Mouse (Mus musculus) heart, embryonic 16.5 days (tissue): Measurements from ENCODE around the gene Cd46. TPM values are rescaled to one million over a fixed set of nuclear protein-coding genes. Genes with fewer than 3 reads are reported as not detected.

Experiments
- ATAC-seq: fragments of 200-750 bp; cut with Nextera tagmentation; replicated peaks from 2 replicates; pipeline ENCODE4 v1.8.0; 2017; ENCODE audit warnings: moderate number of reproducible peaks; ENCODE audit not compliant: insufficient read depth, low FRiP score; ENCODE audit errors: extremely low read depth
- H3K27ac ChIP-seq: fragments of 300-500 bp; sonication (generic); 2 replicates; pipeline ENCODE4 v1.5.1; 2014; ENCODE audit warnings: mild to moderate bottlenecking, low read length, control low read depth, moderate library complexity
- H3K27me3 ChIP-seq: fragments of 300-500 bp; sonication (generic); 2 replicates; pipeline ENCODE4 v1.6.1; 2014; ENCODE audit warnings: low read length, mixed read lengths; ENCODE audit not compliant: control insufficient read depth, insufficient read depth
- H3K36me3 ChIP-seq: fragments of 300-500 bp; sonication (generic); 2 replicates; pipeline ENCODE4 v1.6.1; 2014; ENCODE audit not compliant: control insufficient read depth, insufficient read depth
- H3K4me1 ChIP-seq: fragments of 300-500 bp; sonication (generic); 2 replicates; pipeline ENCODE4 v1.6.1; 2014; ENCODE audit warnings: low read length, mixed read lengths; ENCODE audit not compliant: control insufficient read depth, insufficient read depth
- H3K4me2 ChIP-seq: fragments of 300-500 bp; sonication (generic); 2 replicates; pipeline ENCODE4 v1.6.1; 2014; ENCODE audit warnings: low read depth, mild to moderate bottlenecking, control low read depth, low read length
- H3K4me3 ChIP-seq: fragments of 300-500 bp; sonication (generic); 2 replicates; pipeline ENCODE4 v1.5.1; 2014; ENCODE audit warnings: mild to moderate bottlenecking, control low read depth, low read length
- H3K9ac ChIP-seq: fragments of 300-500 bp; sonication (generic); 2 replicates; pipeline ENCODE4 v1.6.1; 2014; ENCODE audit warnings: low read length, control low read depth
- H3K9me3 ChIP-seq: fragments of 300-500 bp; sonication (generic); replicated peaks from 2 replicates; pipeline ENCODE4 v1.6.1; 2016; ENCODE audit warnings: low read length; ENCODE audit not compliant: control insufficient read depth
- WGBS: fragments of 180-500 bp; shearing (Covaris S2); extraction: QIAGEN DNeasy Blood & Tissue Kit; methylation state at CpG from one replicate; pipeline ENCODE4 v1.1.7; 2014; 5-methylcytosine and 5-hydroxymethylcytosine counted together
- microRNA counts: library from miRNA; unstranded; fragments of <30 nt; microRNA quantifications from one replicate; lab custom pipeline; 2016
- microRNA-seq: library from miRNA; unstranded; fragments of <30 nt; microRNA quantifications from one replicate; pipeline ENCODE4, GENCODE M21; 2017
- polyA plus RNA-seq: library from polyadenylated mRNA; unstranded; fragments of >200 nt; fragmentation: Nextera tagmentation; extraction: Ambion mirVana; gene quantifications from 2 replicates; pipeline ENCODE4 v1.2.1, GENCODE M21; 2015

Cd46 gene
- polyA plus RNA-seq, 1 experiment from 2014 or later: 1.0 TPM

GRCm38 (mm10) chr1:194992589-194993317 lies 99.3 kb downstream of the Cd46 start:
- H3K4me2 ChIP-seq: no peak overlapping the region
- no peaks in the 10 kb centered on the region for H3K27me3 ChIP-seq
- peaks cover 7% of the 10 kb centered on the region for H3K4me1 ChIP-seq
- ATAC-seq: no peak
- H3K9me3 ChIP-seq: no peaks in the 10 kb centered on the region
- H3K27ac ChIP-seq: no peak overlapping the region
- H3K36me3 ChIP-seq: no peaks in the 10 kb centered on the region
- no peak overlapping the region for H3K4me3 ChIP-seq
- 38% methylated on average over 5 of the region's 5 CpGs for WGBS
- H3K9ac ChIP-seq: no peak overlapping the region

DNA sequence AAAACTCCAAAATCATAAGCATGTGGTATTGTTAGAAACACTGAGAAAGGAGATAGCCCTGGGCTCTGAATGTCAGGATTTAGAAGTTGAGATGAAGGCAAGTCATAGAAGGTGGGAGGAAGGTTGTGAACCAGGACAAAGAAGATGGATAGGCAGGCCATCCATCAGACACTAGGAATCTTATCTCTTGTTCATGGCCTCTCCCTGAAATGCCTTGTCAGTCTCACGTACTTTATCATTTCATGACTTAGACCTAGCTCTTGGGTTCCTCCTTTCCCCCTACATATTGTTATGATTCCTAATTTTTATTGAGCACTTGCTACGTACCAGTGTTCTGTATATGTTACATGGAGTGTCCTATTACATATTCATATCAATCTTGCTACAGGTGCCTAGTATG lies 100.4 kb downstream of the Cd46 start:
- H3K4me2 ChIP-seq: no peak overlapping the region
- H3K9me3 ChIP-seq: no peaks in the 10 kb centered on the region
- H3K27ac ChIP-seq: no peak overlapping the region
- ATAC-seq: no peak
- WGBS: 70% methylated on average over 2 of the region's 2 CpGs
- no peak overlapping the region for H3K4me3 ChIP-seq
- H3K9ac ChIP-seq: no peak overlapping the region
- no peaks in the 10 kb centered on the region for H3K27me3 ChIP-seq
- no peaks in the 10 kb centered on the region for H3K36me3 ChIP-seq
- peaks cover 7% of the 10 kb centered on the region for H3K4me1 ChIP-seq

DNA sequence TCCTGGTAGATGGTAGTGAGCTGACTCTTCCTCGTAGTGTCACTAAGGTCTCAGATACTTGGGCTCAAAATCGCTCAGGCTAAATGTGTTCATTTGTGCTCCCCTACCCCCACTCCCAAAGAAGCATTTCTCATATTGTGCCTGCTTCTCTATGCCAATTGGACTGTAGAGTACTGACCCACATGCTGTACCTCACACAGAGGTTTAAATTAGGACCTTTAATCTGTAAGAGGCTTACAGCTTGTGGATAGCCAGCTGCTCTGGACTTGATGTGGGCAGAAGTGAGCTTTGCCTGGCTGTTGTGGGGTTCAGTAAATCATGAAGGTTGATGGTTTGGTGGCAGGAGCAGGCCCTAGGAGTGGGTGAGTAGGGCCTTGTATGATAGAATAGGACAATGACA lies 101.1 kb downstream of the Cd46 start:
- H3K4me3 ChIP-seq: no peak overlapping the region
- H3K9ac ChIP-seq: no peak overlapping the region
- no peaks in the 10 kb centered on the region for H3K9me3 ChIP-seq
- H3K27me3 ChIP-seq: no peaks in the 10 kb centered on the region
- H3K4me1 ChIP-seq: peaks cover 7% of the 10 kb centered on the region
- H3K36me3 ChIP-seq: no peaks in the 10 kb centered on the region
- 86% methylated on average over 2 of the region's 2 CpGs for WGBS
- no peak for ATAC-seq
- no peak overlapping the region for H3K4me2 ChIP-seq
- H3K27ac ChIP-seq: no peak overlapping the region

- no peak for ATAC-seq
- Histone ChIP-seq H3K9ac (no peak overlapping the region), H3K27me3 (no peaks in the 10 kb centered on the region), H3K9me3 (no peaks in the 10 kb centered on the region), H3K4me2 (no peak overlapping the region), H3K36me3 (no peaks in the 10 kb centered on the region), H3K27ac (no peak overlapping the region), H3K4me3 (no peak overlapping the region), H3K4me1 (peaks cover 7% of the 10 kb centered on the region)
- 82% methylated on average over 1 of the region's 1 CpGs for WGBS
These were observed 103.0 kb downstream of the Cd46 start for GRCm38 (mm10) chr1:194989024-194989423.

MicroRNAs within 50 kb of the gene (microRNA counts, 519-probe panel; counts per million panel counts)
- microRNA mmu-miR-29b (lab: Ali Mortazavi, UCI): 2,686 counts per million, percentile 69 among the panel's probes with 10 or more counts
- 3,019 counts per million, percentile 78 among the panel's probes with 10 or more counts for microRNA mmu-miR-29c (lab: Ali Mortazavi, UCI)

Small RNA genes lying within 50 kb of the gene (microRNA-seq; reads per million reads assigned to microRNA genes)
- gene Mir29b-2 (1.6 reads per million), gene Mir29c (79.1 reads per million, percentile 48 among the genes with 10 or more reads in this experiment)

Other genes with a start within 250 kb of the Cd46 start
- 110 and 124 TPM in 2 replicates for gene Cd34, start 153.4 kb downstream of the Cd46 start, polyA plus RNA-seq
- 66.4 and 70.4 TPM in 2 replicates for gene Cr1l, start 39.3 kb upstream of the Cd46 start, polyA plus RNA-seq
- 0.17 and 0.30 TPM in 2 replicates for gene Cr2, start 84.5 kb upstream of the Cd46 start, polyA plus RNA-seq